ENCODE assay signal across 15 mouse cellular contexts in the genomic region with DNA sequence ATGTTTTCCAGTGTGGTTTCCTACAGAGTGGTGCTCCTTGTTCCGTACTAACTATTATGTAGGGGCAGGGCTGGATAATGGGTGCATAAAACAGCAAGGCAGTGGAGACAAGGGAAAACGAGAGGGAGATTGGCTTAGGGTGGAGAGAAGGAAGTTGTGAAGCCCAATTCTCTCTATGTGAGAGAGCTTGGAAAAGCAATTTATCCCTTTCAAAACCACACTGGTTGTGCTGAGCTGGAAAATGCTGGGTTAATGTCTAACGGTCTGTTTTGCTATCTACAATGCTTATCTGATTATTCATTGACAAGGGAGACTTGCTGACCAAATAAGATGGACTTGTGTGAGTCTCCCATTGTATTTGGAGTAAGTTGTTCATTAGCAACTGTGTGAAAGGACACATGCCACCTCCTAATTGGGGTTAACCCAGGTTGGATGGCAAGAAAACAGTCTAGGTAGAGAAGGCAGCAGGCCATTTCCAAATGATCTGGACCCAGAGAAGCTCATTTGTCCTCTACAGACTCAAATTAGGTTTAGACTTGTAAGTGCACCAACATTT.
"Had no signal": no experiment of that assay in that cellular context is flagged by ENCODE, and none has a peak within 500 bp of the region (broad histone marks: within the 10 kb centered on the region; RNA-seq: fewer than 3 reads in every experiment).

No protein-coding gene starts in this region.

- H3K9ac ChIP-seq: limb, embryonic 12.5 days; liver, embryonic 15.5 days; lung, embryonic 14.5 days; midbrain, embryonic 12.5 days; stomach, embryonic 15.5 days had no signal

- DNase-seq: liver; lung, embryonic 14.5 days; lung, postnatal 14 days; right cerebral cortex, postnatal 14 days; thymus, adult 2 months; thymus, postnatal 25 days had no signal

- ATAC-seq: hindbrain, embryonic 16.5 days; inflammation-experienced regulatory T-cells, adult 6 months; intestine, postnatal 0 days had no signal

- H3K4me1 ChIP-seq: limb, embryonic 12.5 days; liver, embryonic 15.5 days; megakaryocyte, embryonic 14.5 days; midbrain, embryonic 12.5 days; stomach, embryonic 15.5 days had no signal

- H3K4me2 ChIP-seq: limb, embryonic 12.5 days; liver, embryonic 15.5 days; lung, embryonic 14.5 days; midbrain, embryonic 12.5 days; stomach, embryonic 15.5 days had no signal

- H3K27me3 ChIP-seq: limb, embryonic 12.5 days; liver, embryonic 15.5 days; megakaryocyte, embryonic 14.5 days; midbrain, embryonic 12.5 days; stomach, embryonic 15.5 days had no signal

- H3K36me3 ChIP-seq: limb, embryonic 12.5 days; liver, embryonic 15.5 days; midbrain, embryonic 12.5 days; stomach, embryonic 15.5 days had no signal

- H3K9me3 ChIP-seq: limb, embryonic 12.5 days; liver, embryonic 15.5 days; megakaryocyte, embryonic 14.5 days; midbrain, embryonic 12.5 days; stomach, embryonic 15.5 days had no signal

- H3K27ac ChIP-seq: limb, embryonic 12.5 days; liver, embryonic 15.5 days; macrophage; midbrain, embryonic 12.5 days; stomach, embryonic 15.5 days had no signal

- H3K4me3 ChIP-seq: limb, embryonic 12.5 days; liver, embryonic 15.5 days; megakaryocyte, embryonic 14.5 days; midbrain, embryonic 12.5 days; stomach, embryonic 15.5 days had no signal
